Mouse (Mus musculus): ENCODE measurements around the gene Fbxo34.

- TF ChIP-seq POLR2A (IDR thresholded peaks at IDR 0.05; ENCODE audit: low read depth, low read length) = no peak
- no peak for TF ChIP-seq CTCF (IDR thresholded peaks at IDR 0.05; ENCODE audit: extremely low read depth, insufficient read length, insufficient replicate concordance, low read depth, low read length)
These were observed 53.8 kb downstream of the Fbxo34 start for GRCm38 (mm10) chr14:47504036-47504435.

Data from small intestine, adult 2 months (tissue).